Mouse (Mus musculus) c-Kit-positive CD71-positive TER-119-positive erythroid progenitor cells, embryonic 14.5 days (primary cell): Measurements from ENCODE around the gene Fam178b.
A peak's percentile ranks its signal among the peaks of the same experiment; 100 is the strongest.

Experiments
- DNase-seq: peaks from one replicate; pipeline ENCODE4 v3.0.0-alpha.2; 2013; ENCODE audit warnings: low spot score

Gene Fam178b

DNA sequence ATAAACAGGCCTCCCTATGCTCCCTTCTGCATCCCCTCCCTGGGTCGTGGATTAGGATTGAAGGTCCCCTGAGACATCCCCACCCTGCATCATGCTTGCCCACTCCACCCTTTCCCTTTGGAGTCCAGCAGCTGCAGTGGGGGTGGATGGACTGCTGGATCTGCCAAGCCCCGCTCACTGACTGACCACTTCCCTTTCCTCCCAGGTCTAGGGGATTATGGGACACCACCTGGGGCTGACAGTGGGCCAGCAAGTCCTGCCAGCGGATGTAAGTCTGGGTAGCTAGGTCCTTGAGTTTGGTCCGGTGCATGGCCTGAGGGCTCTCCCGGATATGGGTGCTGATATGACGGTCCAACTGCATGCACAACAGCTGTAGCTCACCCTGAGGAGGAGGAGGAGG lies 118.9 kb downstream of the Fam178b start:
- DNase-seq: no peak

GRCm38 (mm10) chr1:36563632-36564031 lies 119.4 kb downstream of the Fam178b start:
- no peak for DNase-seq

DNA sequence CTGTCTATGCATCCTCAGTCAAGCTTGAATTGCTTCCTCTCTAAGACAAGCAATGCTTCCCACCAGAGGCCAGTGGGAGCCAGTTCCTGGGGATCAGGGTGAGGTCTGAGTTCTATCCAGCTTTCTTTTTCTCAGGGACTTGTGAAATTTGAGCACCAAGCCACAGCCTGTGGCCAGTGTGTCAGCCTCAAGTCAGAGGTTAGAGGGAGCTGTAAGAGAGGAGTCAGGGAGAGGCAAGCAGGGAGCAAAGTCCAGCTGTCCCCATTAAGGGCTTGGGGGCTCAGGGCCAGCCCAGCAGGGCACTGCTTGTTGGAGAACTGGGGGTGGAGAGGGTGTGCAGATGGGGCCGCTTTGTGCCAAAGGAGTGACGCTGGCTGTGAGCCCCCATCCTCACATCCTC lies 119.8 kb downstream of the Fam178b start:
- no peak for DNase-seq

DNA sequence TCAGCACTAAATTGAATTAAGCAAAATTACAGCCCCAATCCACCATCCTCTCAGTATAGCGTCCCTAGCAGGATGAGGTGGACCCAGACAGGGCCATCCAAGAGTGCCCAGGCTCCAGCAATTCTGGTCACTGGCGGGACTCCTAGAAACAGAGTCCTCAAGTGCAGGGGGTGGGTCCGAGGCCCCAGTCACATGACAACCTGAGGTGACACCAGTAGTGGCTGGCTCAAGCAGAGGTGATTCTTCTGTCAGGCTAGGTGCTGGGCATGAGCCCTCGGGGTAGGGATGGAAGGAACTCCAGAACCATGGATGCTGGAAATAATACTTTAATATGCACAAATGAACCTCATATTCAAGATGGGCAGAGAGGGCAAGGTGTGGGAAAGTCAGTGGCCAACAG lies 120.6 kb downstream of the Fam178b start:
- no peak for DNase-seq

GRCm38 (mm10) chr1:36560903-36561302 lies 122.1 kb downstream of the Fam178b start:
- no peak for DNase-seq

DNA sequence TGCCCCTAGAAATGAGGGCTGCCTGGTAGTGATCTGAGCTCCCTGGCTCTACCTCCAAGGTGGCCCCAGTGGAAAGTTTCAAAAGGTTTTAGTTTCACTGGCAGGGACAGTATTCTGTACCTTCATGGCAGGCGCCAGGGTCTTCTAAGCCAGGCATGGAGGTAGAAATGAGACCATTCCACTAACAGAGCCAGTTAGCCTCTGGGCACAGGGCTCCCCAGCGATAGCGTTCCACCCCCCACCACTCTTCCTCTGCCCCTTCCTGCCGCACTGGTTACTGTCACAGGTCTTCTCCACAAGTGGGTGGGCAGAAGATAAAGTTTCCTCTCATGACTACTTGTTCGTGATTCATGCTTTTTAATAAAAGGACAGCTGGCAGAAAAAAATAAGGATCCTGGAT lies 123.1 kb downstream of the Fam178b start:
- no peak for DNase-seq

DNA sequence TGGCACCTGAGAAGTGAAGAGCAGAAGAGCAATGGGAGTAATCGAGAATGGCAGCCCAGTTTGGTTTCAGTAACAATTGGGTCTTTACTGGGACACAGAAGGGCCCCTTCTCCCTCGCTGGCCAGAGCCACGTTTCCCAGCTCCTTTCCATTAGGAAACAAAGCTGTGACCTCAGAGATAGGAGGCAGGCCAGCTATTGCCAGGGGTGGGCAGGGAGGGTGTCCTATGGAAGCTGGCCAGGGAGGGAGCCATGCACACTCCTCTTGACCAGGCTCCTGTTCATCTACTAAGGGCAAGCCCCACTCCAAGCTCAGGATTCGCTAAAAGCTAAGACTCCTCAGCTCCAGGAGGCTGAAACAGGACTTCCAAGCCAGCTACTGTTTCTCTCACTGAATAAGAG lies 123.7 kb downstream of the Fam178b start:
- no peak for DNase-seq

DNA sequence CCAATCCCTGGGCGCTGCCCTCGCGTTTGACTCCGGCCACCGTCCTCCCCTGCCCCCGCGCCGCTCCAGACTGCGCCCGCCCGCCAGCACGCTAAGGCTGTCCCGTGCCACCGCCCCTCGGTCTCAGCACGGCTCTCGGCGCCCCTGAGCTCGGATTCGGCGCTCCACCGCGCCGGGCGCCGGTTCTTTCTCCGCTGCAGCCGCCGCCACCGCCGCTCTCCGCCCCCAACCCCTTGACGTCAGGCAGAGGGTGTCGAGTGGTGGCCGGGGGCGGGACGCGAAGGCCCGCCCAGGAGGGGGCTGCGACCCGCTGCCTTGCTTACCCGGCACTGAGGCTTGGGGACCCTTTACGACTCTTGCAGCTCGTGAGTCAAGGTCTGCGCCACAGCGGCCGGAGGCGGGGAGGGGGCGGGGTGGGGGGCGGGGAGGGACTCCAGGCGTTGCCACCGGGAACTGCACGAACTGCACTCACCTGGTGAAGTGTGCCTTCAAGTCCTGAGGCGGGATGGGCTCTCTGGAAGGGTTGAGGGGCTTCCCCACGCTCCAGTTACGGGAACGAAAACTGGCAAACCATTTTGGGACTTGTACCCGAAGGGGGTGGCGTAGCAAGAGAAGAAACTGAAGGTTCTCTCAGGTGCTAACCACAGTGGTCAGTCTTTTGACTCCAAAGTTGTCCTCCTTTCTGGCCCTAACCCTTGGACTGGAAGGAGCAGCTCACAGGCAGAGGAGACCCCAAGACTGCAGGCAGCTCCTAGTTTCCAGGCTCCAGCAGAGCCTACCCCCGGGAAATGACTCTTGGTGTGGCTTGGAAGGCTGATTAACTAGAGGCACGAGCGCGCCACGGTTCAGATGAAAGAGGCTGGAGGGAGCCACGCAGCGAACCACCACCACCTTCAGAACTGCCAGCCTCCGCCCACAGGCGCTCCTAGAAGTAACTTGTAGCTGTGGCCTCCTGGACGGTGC lies 124.7 kb downstream of the Fam178b start, which contains the start of gene Sema4c:
Gene Sema4c, minus strand, starts transcription at position 319 of the 963 bp plus-strand sequence.
- no peak for DNase-seq

DNA sequence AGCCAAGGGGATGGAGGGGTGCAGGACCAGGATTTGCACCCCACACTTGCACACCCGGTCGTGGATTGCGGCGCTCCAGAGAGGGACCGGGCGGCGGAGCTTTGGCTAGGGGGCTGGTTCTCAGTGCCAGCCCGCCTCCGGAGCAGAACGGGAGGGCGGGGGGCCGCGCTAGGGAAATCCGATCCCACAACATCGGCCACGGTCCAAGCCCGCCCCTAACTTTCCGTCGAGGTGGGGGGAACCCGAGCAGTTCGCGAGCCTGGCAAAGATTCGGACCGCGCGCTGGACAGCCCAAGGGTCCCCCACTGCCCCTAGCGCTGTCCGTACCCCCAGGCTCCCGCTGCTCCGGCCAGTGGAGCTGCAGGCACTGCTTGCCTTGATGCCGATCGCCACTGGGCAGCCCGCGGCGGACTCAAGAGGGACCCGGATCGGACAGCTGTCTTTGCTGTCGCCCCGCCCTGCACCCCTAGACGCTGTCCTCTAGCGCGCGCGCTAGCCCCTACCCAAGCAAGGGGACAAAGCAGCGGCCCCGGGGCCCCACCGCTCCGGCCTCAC lies 125.4 kb downstream of the Fam178b start:
- no peak for DNase-seq

- DNase-seq: no peak
Observed at GRCm38 (mm10) chr1:36556553-36557456, 126.2 kb downstream of the Fam178b start.

- DNase-seq: no peak
Observed at GRCm38 (mm10) chr1:36555798-36556395, 127.1 kb downstream of the Fam178b start.

DNA sequence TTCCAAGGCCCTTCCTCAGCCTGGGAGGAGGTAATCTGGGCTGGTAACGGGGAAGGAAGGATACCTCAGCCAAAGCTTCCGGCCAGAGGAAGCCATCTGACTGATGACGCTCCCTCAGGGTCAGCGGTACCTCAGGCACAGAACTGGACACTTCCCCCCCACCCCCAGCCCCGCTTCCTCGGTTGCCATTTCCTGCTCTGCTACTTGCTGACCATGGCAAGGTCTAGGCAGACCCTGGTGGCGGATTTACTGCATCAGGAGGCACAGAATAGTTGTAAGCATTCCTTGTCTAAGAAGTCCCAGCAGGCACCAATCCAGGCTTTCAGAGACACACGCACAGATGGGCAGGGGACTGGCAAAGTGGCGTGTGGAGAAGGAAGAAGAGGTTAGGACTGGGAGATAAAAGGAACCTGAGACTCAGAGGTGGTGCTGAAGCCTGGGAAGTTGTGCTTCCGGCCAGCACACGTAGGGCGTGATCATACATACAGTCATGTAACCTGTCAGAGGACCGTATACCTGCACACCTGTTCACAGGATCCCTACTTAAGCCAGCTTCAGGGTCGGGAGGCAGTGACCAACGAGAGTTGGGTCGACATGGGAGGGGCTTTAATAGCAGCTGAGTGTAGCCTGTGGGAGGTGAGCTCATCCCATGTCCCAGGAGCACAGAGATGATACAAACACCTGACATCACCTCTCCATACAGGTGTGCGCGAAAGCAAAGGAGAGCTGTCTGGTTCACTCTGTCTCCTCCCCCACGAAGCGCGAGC lies 128.2 kb downstream of the Fam178b start:
- DNase-seq: no peak

DNA sequence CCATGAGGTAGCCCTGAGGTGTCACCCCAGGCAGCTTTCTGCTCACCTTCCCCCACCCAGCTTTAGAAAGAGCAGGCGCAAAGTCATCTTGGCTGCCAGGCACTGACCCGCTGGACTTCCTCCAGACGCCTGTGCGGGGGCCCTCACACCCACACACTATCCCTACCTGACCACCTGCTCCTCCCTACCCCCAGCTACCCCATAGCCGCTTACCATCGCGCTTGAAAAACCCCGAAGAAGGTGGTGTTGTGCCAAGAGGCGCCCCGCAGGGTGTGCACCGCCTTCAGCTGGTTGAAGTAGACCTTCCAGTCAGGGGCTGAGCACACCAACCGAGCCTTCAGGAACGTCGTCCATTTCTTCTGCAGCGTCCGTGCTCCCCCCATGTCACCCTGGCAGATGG lies 130.5 kb downstream of the Fam178b start:
- DNase-seq: no peak

GRCm38 (mm10) chr1:36551904-36552303 lies 131.1 kb downstream of the Fam178b start:
- no peak for DNase-seq

DNA sequence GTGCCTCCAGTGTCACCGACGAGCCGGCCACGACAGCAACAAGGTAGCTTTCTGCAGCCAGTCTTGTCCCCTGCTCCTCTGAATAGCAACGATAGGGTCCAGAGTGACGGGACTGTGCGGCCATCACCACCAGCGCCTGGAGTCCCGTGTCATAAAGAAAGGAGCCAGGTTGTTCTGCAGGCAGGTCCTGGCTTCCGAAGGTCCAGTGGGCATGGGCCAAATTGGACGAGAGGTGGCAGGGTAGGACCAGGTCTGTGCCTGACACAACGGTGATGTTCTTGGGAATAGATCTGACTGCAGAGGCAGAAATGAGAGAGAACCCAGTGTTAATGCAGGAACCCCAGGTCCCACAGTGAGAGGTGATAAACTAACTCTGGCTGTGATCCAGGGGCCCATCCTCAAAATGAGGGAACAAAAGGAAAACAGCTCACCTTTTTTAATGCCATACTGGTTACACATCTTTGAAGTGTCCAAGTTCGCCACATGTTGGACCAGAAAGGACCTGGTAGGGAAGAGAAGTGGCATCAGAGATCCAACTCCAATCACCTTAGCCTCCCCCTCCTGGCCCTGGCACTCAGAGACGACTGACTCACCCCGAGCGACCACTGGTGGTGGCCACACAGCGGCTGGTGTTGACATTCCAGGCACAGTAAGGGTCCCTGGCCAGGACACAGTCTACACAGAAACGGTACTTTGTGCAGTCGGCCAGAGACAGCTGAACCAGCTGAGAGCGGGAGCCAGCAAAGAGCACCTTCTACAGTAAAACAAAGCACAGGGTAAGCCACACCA lies 132.7 kb downstream of the Fam178b start:
- no peak for DNase-seq

DNA sequence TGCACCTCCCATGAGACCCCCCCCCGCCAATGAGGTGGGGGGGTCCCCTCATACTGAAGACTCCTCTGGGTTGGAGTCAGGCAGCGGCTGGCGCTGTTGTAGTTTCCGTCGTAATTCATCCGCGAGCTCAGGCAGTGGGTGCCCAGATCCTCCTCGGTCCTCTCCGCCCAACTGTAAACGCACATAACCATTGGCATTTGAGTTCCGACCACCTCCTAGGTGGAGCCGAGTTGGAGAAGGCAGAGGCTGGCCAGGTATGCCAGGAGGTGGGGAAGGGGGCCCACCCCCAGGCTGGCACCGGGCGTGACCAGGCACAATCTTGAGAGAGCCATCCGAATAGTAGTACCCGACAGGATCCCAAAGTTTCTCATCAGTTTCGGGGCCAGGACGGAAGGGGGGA lies 133.5 kb downstream of the Fam178b start:
- DNase-seq: no peak

GRCm38 (mm10) chr1:36548771-36549170 lies 134.2 kb downstream of the Fam178b start:
- DNase-seq: no peak

GRCm38 (mm10) chr1:36547981-36548598 lies 134.9 kb downstream of the Fam178b start:
- DNase-seq: no peak

DNA sequence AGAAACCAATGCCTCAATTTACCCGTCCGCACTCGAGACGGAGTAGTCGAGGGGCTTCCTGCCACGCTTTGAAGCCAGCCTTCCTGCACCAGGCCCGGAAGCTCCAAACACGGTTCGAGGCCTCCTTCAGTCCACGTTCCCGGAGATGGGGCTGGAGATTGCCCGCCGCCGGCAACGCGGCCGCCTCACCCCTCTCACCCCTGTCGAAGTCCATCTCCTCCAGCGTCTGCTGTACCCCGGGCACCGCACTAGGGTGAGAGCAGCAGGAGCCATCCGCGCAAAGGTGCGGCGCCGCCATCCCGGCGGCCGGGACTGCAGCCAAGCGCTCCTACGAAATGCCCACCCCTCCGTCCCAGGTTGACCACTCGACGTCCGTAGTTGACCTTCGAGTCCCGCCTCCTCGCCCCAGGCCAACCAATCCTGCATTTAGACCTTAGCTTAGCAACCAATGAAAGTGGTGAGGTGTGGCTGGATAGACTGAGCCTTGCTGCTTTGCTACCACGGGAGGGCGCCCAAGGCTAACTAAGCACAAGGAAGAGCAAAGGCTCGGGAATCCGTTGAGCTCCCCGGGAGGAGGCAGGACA lies 136.0 kb downstream of the Fam178b start, which contains the start of gene Ankrd39:
Gene Ankrd39, minus strand, starts transcription at position 558 of the 584 bp plus-strand sequence.
- peak; percentile 97 for DNase-seq
